Mouse (Mus musculus) T-cell, adult 66 days (primary cell): ENCODE results near the gene F2rl1. TPM values are rescaled to one million over a fixed set of nuclear protein-coding genes. Genes with fewer than 3 reads are reported as not detected.

Source experiments
- total RNA-seq, 2 experiments: library from RNA; stranded (reverse); gene quantifications; 3 replicates in 1 of 2; 4 replicates in 1 of 2; pipeline ENCODE4 v1.2.4; 2023

The F2rl1 gene
- total RNA-seq, result 10 to 100 TPM; 27.6 to 32.0 TPM

GRCm38 (mm10) chr13:95524674-95525491, at the start of gene F2rl1:
TSS of gene F2rl1 (minus strand) at chr13:95525227.

GRCm38 (mm10) chr13:95478671-95479413, 46.2 kb downstream of the F2rl1 start, which contains the start of gene S100z:
TSS of gene S100z (minus strand) at chr13:95478721.

Other genes starting within 250 kb of the F2rl1 start
- 10 to 100 TPM; 14.0 to 15.8 TPM for gene Zbed3, start 201.6 kb downstream of the F2rl1 start, total RNA-seq
- 10 to 100 TPM; 46.6 to 48.4 TPM for gene Aggf1, start 149.9 kb downstream of the F2rl1 start, total RNA-seq
- gene Crhbp, start 80.3 kb downstream of the F2rl1 start, total RNA-seq, result not detected
- not detected for gene S100z, start 46.5 kb downstream of the F2rl1 start, total RNA-seq
- 10 to 100 TPM; 32.3 to 38.1 TPM for gene F2r, start 93.3 kb upstream of the F2rl1 start, total RNA-seq
- gene F2rl2, start 171.6 kb upstream of the F2rl1 start, total RNA-seq, result 1 to 10 TPM; 1.8 to 2.9 TPM